Mouse (Mus musculus): ENCODE results near the gene Parvb. TPM values are rescaled to one million over a fixed set of nuclear protein-coding genes. Genes with fewer than 3 reads are reported as not detected.

The Parvb gene
- total and polyA plus RNA-seq, 3 experiments, result 4.8 to 58.0 TPM; not detected in 1

- Histone ChIP-seq H3K9ac (ENCODE audit: control insufficient read depth, low read depth, low read length, poor library complexity, severe bottlenecking) (no peak overlapping the region), H3K4me1 (ENCODE audit: control insufficient read depth in 1 of 2, insufficient read depth in 2 of 2, low read length in 2 of 2) (peaks cover 4 to 10% of the 10 kb centered on the region in 2 experiments), H3K36me3 (ENCODE audit: control insufficient read depth in 1 of 2, insufficient read depth in 2 of 2, low read length in 2 of 2) (peaks cover 0 to 12% of the 10 kb centered on the region in 2 experiments; a peak in 2 of 4 replicates), H3K27ac (ENCODE audit: control insufficient read depth, low read depth, low read length) (no peak overlapping the region), H3K4me3 (ENCODE audit: control insufficient read depth in 1 of 2, insufficient read depth in 1 of 2, low read depth in 2 of 2, low read length in 2 of 2) (no peak overlapping the region), H3K79me2 (ENCODE audit: control insufficient read depth, insufficient read depth, low read length, poor library complexity) (no peaks in the 10 kb centered on the region), H3K27me3 (ENCODE audit: control insufficient read depth in 1 of 2, insufficient read depth in 2 of 2, low read length in 2 of 2) (no peaks in the 10 kb centered on the region), H3K9me3 (replicated peaks; ENCODE audit: insufficient read depth, low read length) (no peaks in the 10 kb centered on the region)
- DNase-seq (ENCODE audit: low read depth, low spot score), result no peak
- TF ChIP-seq GATA1 (IDR thresholded peaks at IDR 0.05; ENCODE audit: low read depth, low read length), result no peak
Observed at GRCm38 (mm10) chr15:84215273-84215672, 16.6 kb upstream of the Parvb start.

GRCm38 (mm10) chr15:84216026-84216425, 15.8 kb upstream of the Parvb start:
- Histone ChIP-seq H3K27me3 (ENCODE audit: control insufficient read depth in 1 of 2, insufficient read depth in 2 of 2, low read length in 2 of 2) (no peaks in the 10 kb centered on the region), H3K36me3 (ENCODE audit: control insufficient read depth in 1 of 2, insufficient read depth in 2 of 2, low read length in 2 of 2) (peaks cover 0 to 10% of the 10 kb centered on the region in 2 experiments; a peak in 1 of 4 replicates), H3K79me2 (ENCODE audit: control insufficient read depth, insufficient read depth, low read length, poor library complexity) (no peaks in the 10 kb centered on the region), H3K9me3 (replicated peaks; ENCODE audit: insufficient read depth, low read length) (no peaks in the 10 kb centered on the region), H3K27ac (ENCODE audit: control insufficient read depth, low read depth, low read length) (no peak overlapping the region), H3K4me1 (ENCODE audit: control insufficient read depth in 1 of 2, insufficient read depth in 2 of 2, low read length in 2 of 2) (peaks cover 4 to 8% of the 10 kb centered on the region in 2 experiments; a peak in 3 of 4 replicates), H3K4me3 (ENCODE audit: control insufficient read depth in 1 of 2, insufficient read depth in 1 of 2, low read depth in 2 of 2, low read length in 2 of 2) (no peak overlapping the region), H3K9ac (ENCODE audit: control insufficient read depth, low read depth, low read length, poor library complexity, severe bottlenecking) (no peak overlapping the region)
- DNase-seq (ENCODE audit: low read depth, low spot score), result no peak
- TF ChIP-seq USF2 (IDR thresholded peaks at IDR 0.05; ENCODE audit: borderline replicate concordance in 1 of 2, insufficient read depth in 1 of 2, low read depth in 1 of 2, low read length in 2 of 2), result no peak
- TF ChIP-seq TBP (IDR thresholded peaks at IDR 0.05; ENCODE audit: low read depth, low read length), result no peak
- no peak for TF ChIP-seq SIN3A (IDR thresholded peaks at IDR 0.05; ENCODE audit: low read length)
- TF ChIP-seq MYB (IDR thresholded peaks at IDR 0.05; ENCODE audit: low read depth, low read length), result no peak
- no peak for TF ChIP-seq EP300 (IDR thresholded peaks at IDR 0.05; ENCODE audit: low read depth in 1 of 2, low read length in 2 of 2)
- TF ChIP-seq E2F4 (IDR thresholded peaks at IDR 0.05; ENCODE audit: borderline replicate concordance, low read depth, low read length), result no peak
- no peak for TF ChIP-seq POLR2A (IDR thresholded peaks at IDR 0.05; ENCODE audit: control insufficient read depth in 1 of 2, insufficient read depth in 1 of 2, low read depth in 1 of 2, low read length in 2 of 2, poor library complexity in 1 of 2)
- no peak for TF ChIP-seq HCFC1 (IDR thresholded peaks at IDR 0.05; ENCODE audit: low read depth, low read length)

GRCm38 (mm10) chr15:84216461-84217084, 15.3 kb upstream of the Parvb start:
- H3K9ac ChIP-seq (ENCODE audit: control insufficient read depth, low read depth, low read length, poor library complexity, severe bottlenecking), result no peak overlapping the region
- TF ChIP-seq E2F4 (IDR thresholded peaks at IDR 0.05; ENCODE audit: borderline replicate concordance, low read depth, low read length), result no peak
- TF ChIP-seq NELFE (IDR thresholded peaks at IDR 0.05; ENCODE audit: low read depth, low read length), result no peak
- TF ChIP-seq ELF1 (IDR thresholded peaks at IDR 0.05; ENCODE audit: low read depth, low read length), result no peak
- TF ChIP-seq ZNF384 (IDR thresholded peaks at IDR 0.05; ENCODE audit: low read depth, low read length), result no peak
- TF ChIP-seq TCF12 (IDR thresholded peaks at IDR 0.05; ENCODE audit: low read depth, low read length), result no peak
- no peak for TF ChIP-seq HCFC1 (IDR thresholded peaks at IDR 0.05; ENCODE audit: low read depth, low read length)
- TF ChIP-seq MYC (IDR thresholded peaks at IDR 0.05; ENCODE audit: low read depth, low read length), result no peak
- no peak for TF ChIP-seq TBP (IDR thresholded peaks at IDR 0.05; ENCODE audit: low read depth, low read length)
- no peak for TF ChIP-seq MAZ (IDR thresholded peaks at IDR 0.05; ENCODE audit: low read depth, low read length)
- no peaks in the 10 kb centered on the region for H3K79me2 ChIP-seq (ENCODE audit: control insufficient read depth, insufficient read depth, low read length, poor library complexity)
- no peaks in the 10 kb centered on the region for H3K9me3 ChIP-seq (replicated peaks; ENCODE audit: insufficient read depth, low read length)
- H3K4me1 ChIP-seq (ENCODE audit: control insufficient read depth in 1 of 2, insufficient read depth in 2 of 2, low read length in 2 of 2), result peaks cover 4 to 8% of the 10 kb centered on the region in 2 experiments; a peak in 3 of 4 replicates
- no peak overlapping the region for H3K27ac ChIP-seq (ENCODE audit: control insufficient read depth, low read depth, low read length)
- no peaks in the 10 kb centered on the region for H3K27me3 ChIP-seq (ENCODE audit: control insufficient read depth in 1 of 2, insufficient read depth in 2 of 2, low read length in 2 of 2)
- no peak overlapping the region for H3K4me3 ChIP-seq (ENCODE audit: control insufficient read depth in 1 of 2, insufficient read depth in 1 of 2, low read depth in 2 of 2, low read length in 2 of 2)
- DNase-seq (ENCODE audit: low read depth, low spot score), result no peak
- peaks cover 0 to 10% of the 10 kb centered on the region in 2 experiments; a peak in 1 of 4 replicates for H3K36me3 ChIP-seq (ENCODE audit: control insufficient read depth in 1 of 2, insufficient read depth in 2 of 2, low read length in 2 of 2)

Measured in MEL (cell line).